Mouse (Mus musculus): ENCODE measurements at regions not wholly inside any gene's neighbourhood (a gene's known extent, or its start where the extent isn't known, plus 50 kb on each side); places are given as distances from the start of the nearest gene placed in this dataset.

DNA sequence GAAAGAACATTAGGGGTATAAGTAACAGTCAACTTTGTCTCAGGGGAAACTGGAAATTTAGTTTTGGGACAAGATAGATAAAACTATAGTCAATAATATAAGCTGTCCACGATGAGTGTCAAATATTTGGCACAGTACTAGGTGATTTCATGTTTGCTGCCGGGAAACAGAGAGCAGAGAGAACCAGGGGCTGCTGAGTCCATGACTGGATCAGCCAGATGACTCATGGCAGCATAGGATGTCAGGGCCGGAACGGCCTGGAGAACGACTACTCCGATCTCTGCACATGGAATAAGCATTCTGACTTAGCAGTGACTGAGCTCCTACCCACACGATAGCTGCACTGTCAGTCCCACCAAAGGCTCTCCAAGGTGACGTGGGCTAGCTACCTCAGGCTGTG, 197.6 kb upstream of the Bmper start:
- DNase-seq (ENCODE audit: low read depth, low spot score), result no peak

DNA sequence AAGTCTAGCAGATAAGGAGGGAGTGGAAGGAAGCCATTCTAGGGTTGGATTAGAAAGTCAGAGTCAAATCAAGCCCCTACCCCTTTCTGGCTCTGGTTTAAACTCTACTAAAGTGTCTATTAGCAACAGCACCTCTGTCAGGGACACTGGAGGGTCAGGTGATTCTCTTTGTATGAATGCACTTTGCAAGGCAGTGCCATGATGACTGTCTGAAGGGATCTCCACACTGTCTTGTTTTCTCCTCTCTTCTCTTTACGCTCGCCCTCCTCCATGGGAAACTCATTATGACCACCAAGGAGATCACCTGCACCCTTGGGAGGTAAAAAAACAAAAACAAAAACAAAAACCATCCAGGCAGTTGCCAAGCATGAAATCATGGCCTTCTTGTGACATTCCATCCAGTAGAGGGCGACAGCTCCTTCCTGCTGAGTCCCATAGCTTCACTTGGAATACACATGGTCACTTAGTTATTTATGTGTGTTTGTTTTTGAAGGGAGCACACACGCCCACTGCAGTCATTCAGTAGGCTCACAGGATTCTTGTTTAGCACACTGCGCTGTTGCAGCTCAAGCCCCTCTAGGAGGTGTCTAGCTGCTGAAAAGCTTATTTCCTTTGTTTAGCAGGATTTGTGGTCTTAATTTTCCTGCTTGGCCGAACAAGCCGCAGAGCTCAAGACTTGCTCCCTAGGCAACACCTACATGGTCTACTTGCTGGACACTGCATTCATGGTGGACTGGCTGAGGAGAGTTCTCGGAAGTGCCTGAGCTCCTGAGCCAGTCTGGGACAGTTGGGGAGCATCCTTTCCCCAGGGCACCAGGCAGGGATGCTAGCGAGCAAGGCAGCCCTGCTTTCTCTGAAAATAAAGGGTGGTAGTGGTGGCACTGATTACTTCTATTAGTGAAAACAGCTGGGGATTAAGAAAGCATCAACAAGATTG, 195.2 kb upstream of the Bmper start:
- peak; percentile 83 for DNase-seq (ENCODE audit: low read depth, low spot score)

- DNase-seq (ENCODE audit: low read depth, low spot score), result no peak
These were observed 193.5 kb upstream of the Bmper start for GRCm38 (mm10) chr9:23029421-23029820.

DNA sequence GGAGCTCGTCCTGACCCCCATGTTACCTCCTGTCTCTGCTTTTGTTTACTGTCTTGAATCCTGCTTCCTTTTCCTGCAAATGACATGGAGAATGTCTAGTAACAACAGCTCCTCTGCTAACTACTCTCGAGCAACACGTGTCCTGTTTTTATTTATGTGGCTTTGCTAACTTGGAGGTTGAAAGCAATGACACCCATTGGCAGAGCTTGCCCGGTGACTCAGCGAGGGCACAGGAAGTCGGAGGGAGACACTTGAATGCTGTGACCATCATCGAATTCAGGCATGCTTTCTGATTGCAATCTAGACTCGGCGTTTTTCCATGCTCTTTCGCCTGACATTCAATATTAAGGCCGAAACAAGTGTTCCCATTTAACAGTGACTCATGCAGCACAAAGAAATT, 192.7 kb upstream of the Bmper start:
- no peak for DNase-seq (ENCODE audit: low read depth, low spot score)

GRCm38 (mm10) chr9:23030546-23030945, 192.3 kb upstream of the Bmper start:
- no peak for DNase-seq (ENCODE audit: low read depth, low spot score)

- no peak for DNase-seq (ENCODE audit: low read depth, low spot score)
These were observed 191.0 kb upstream of the Bmper start for GRCm38 (mm10) chr9:23031916-23032315.

DNA sequence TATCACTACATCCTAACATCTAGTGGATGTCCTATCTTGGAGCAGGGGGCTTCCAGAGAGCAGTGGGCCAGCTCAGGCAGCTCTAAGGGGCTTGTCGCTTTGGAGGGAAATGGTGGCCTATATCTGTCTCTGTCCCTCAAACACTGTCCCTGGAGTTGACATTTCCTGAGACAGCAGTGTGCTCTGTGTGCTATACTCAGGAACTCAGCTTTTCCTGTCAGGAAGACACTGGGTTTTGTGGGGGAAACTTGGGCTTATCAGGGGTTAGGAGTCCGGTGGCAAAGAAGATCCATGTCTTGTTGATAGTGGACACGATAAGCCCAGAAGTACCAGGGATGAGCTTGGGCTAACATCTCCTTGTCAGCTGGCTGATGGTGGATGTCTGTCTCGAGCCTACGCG, 187.6 kb upstream of the Bmper start:
- DNase-seq (ENCODE audit: low read depth, low spot score), result no peak

DNA sequence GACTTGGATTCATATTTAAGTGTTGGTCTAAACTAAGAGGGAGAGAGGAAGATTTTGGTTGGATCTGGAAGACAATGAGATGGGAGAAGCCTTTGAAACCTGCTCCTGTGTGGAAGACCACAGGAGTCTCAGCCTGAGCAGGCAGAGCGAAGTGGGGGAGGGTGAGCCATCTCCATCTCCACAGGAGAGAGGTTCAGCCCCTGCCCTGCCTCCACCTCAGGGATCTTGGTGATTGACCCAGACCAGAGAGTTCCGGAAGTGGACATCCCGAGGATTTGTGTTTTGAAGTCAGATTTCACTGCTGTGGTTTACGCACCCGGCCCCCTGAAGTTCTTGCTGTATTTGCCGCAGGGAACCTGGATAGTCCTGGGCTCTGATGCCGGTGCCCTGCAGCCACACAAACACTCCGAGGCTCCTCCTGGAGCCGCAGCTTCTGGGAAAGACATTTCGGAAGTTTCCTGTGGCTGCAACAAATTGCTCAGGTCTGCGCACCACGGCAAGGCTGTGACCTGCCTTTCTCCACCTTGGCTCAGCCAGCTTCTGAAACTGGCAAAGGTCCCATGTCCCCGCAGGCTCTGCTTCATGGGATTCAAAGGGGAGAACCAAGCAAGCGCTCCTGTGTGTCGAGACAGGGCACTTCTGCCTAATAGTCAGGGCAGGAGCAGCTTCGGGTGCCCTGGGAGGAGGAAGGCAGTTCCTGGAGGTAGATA, 186.8 kb upstream of the Bmper start:
- DNase-seq (ENCODE audit: low read depth, low spot score), result peak; percentile 27

- peak; percentile 57 for DNase-seq (ENCODE audit: low read depth, low spot score)
These were observed 185.4 kb upstream of the Bmper start for GRCm38 (mm10) chr9:23037513-23037914.

DNA sequence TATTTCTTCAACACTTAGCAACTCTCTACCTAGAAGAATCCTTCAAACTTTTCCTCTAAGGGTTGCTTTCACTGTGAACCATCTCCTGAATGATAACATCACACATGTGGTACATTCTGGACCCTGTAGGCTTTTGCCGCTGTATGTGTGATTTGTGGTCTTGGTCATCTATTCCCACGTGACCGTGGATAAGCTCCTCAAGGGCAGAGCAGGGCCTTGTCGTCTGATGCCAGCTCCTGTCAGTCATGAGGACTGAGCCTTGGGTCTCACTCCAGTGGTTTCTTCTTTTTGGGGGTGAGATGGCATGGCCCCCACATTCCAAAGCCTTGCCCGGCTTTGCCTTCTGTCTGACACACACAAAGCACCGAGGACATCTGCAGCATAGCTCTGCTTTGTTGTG, 183.3 kb upstream of the Bmper start:
- no peak for DNase-seq (ENCODE audit: low read depth, low spot score)

GRCm38 (mm10) chr9:23041025-23041424, 181.9 kb upstream of the Bmper start:
- DNase-seq (ENCODE audit: low read depth, low spot score), result peak; percentile 39

- DNase-seq (ENCODE audit: low read depth, low spot score), result no peak
These were observed 181.1 kb upstream of the Bmper start for GRCm38 (mm10) chr9:23041537-23042472.

DNA sequence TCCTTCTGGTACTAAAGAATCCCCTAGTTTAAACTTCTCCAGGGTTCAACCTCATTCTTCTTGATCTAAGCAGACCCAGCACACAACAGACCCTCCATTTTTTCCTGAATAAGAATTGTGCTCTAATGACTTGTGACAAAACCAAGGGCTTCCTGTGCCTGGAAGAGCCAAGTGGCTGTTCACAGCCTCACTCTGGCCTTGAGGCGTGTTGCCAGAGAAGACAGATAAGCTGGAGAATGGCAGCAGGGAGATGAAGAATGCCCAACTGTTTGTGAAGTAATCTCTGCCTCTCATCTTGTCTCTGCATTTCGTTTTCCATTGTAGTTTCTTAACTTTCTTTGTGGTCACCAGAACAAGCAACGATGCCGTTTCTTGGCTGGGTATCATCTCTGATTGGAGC, 179.9 kb upstream of the Bmper start:
- DNase-seq (ENCODE audit: low read depth, low spot score), result no peak

DNA sequence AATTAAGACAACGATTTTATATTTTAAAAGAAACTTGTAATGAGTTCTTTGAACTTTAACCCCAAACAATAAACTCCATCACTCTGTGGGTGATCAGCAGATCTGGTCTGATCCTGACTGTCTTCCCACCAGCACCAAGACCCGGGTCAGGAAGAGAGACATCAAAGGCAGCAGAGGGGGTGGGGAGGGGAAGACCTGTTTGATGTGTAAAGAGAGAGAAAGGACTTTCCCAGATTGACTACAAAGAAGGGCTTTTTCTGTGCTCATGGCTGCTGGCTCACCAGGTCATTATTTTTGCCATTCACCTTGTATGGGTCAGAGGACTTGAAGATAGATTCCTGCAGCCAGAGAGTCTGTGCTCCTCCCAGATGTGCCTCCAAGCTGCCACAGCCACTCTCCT, 177.4 kb upstream of the Bmper start:
- no peak for DNase-seq (ENCODE audit: low read depth, low spot score)

DNA sequence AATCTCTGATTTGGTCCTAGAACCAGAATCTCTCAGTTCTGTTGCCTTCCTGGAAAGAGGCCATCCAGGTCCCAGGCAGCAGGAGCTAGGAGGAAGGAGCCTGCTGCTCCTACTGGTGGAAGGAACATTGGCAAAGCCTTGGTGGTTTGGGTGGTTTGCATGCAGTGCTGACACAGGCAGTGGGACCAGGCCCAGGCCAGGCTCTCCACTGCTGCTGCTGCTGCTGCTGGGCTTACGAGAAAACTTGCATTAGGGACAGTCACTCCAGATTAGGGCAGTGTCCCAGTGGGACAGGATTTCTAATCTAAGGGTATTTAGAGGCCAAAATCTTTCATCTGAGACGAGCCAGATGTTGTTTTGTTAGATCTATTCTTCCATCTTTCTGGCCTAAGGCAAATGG, 172.1 kb upstream of the Bmper start:
- DNase-seq (ENCODE audit: low read depth, low spot score), result no peak

DNA sequence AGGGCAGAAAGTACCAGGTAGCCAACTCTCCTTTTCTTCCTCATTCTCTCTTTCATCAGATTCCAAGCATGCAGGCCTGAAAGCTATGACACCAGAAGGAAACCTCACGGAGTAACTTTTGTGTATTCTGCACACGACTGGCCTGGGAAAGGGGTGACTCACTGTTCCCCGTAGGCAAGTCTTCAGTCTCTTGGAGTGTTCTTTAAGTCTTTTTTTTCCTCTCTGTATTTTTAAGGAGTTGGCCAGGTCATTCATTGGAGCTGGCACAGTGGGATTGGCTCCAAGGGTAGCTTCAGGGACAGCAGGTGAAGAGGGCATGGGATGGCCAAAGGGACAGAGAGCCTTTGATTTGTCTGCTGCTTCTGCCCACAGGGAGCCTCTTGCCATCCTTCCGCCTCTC, 163.3 kb upstream of the Bmper start:
- DNase-seq (ENCODE audit: low read depth, low spot score), result no peak

DNA sequence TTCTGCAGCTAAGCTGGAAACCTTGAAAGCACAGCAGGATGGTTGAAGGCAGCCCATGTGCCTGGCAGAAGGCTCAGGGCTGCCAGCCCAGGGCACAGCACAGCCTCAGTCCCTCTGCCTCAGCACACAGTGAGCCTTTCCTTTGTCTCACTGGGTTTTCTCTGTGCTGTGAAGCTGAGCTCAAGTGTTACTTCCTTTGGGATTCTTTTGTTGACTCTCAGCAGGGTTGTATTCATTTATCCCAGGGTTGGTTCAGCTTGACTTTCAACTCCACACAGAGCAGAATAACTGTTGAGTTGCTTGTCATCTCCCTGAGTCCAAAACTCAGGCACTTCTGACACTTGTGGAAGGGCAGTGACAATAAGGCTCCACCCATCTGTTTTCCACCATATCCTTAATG, 162.3 kb upstream of the Bmper start:
- no peak for DNase-seq (ENCODE audit: low read depth, low spot score)

DNA sequence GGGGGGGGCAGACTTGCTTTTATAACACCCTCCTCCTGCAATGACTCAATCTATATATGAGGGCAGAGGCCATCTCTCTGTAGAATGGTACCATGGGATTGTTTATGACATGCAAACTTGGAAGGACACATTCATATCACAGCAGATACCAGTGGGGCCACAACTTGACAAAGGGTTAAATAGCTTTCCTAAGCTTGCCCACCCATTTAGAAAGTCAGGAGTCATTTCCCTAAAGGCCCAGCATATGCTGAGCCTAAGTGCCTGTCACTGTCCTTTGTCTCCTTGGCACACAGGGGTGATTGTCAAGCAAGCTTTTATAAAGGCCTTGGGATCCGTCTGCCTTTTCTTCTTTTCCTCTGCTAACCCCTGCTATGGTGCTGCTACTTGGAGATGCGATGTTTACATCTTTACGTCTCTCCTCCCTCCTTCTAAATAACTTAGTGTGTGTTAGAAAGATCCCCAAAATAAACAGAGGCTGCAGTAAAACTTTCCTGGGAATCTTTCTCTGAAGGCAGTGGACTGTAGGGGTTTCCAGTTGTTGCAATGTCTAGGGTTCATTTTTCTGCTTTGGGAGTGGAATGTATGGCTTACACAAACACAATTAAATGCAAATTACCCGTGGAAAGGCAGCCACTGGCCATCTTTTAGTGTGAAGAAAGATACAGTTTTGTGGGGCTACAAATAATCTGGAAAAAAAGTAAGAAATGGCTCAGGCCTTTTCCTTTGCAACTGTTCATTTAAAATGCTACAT, 161.5 kb upstream of the Bmper start:
- no peak for DNase-seq (ENCODE audit: low read depth, low spot score)

GRCm38 (mm10) chr9:23062057-23062655, 160.7 kb upstream of the Bmper start:
- peak; percentile 30 for DNase-seq (ENCODE audit: low read depth, low spot score)

GRCm38 (mm10) chr9:23062656-23063444, 160.0 kb upstream of the Bmper start:
- no peak for DNase-seq (ENCODE audit: low read depth, low spot score)
